Mouse (Mus musculus) heart, postnatal 0 days (tissue): Measurements from ENCODE around the gene Ptch2.

Source experiments
- CTCF ChIP-seq: IDR thresholded peaks from 2 replicates; pipeline ENCODE4 v1.5.1; 2016; ENCODE audit warnings: antibody characterized with exemption, control low read depth, low read depth
- EP300 ChIP-seq: IDR thresholded peaks from 2 replicates; pipeline ENCODE4 v1.6.1; 2016; ENCODE audit warnings: antibody characterized with exemption, low read depth

DNA sequence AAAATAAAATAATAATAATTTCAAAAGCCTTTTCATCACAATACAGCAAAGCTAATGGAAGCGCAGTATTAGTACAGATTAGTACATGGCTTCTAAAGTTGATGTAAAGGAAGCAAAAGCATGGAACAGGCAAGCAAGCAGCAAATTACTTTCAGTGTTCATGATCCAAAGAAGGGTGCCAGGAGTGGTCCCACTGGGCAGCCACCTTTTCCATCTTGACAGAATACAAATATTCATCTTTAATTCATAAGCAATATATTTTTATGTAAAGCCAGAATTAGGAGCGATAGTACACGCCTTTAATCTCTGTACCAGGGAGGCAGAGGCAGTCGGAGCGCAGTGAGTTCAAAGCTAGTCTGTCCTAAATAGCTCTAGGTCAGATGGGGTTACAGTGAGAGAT is 23.8 kb downstream of the Ptch2 start:
- TF ChIP-seq CTCF = no peak
- no peak for TF ChIP-seq EP300
